Mouse (Mus musculus) left cerebral cortex, postnatal 36 days (tissue): Measurements from ENCODE around the gene Clcnkb. TPM values are rescaled to one million over a fixed set of nuclear protein-coding genes. Genes with fewer than 3 reads are reported as not detected.
A peak's percentile ranks its signal among the peaks of the same experiment; 100 is the strongest.

ENCODE experiments used
- DNase-seq, 2 experiments: peaks; one replicate each; pipeline ENCODE4 v3.0.0; 2021 to 2022; ENCODE audit warnings: low spot score in 2 of 2, mixed read lengths in 1 of 2
- intact Hi-C: fragments of 180-260 bp; cut with DNase I; formaldehyde crosslinking; loops from one replicate; pipeline ENCODE4 v1.15.1; 2025
- total RNA-seq, 2 experiments: library from RNA; stranded (reverse); gene quantifications; 2 replicates each; pipeline ENCODE4 v1.2.3; 2021

The Clcnkb gene
- total RNA-seq, 2 experiments from 2014 or later = 0.84 TPM; not detected in 1

- DNase-seq = no peak
- intact Hi-C loops = no loop called here
These were observed 47.6 kb downstream of the Clcnkb start, which contains the start of gene Fam131c for GRCm38 (mm10) chr4:141367997-141368791. Fam131c (plus strand) TSS chr4:141368220.

DNA sequence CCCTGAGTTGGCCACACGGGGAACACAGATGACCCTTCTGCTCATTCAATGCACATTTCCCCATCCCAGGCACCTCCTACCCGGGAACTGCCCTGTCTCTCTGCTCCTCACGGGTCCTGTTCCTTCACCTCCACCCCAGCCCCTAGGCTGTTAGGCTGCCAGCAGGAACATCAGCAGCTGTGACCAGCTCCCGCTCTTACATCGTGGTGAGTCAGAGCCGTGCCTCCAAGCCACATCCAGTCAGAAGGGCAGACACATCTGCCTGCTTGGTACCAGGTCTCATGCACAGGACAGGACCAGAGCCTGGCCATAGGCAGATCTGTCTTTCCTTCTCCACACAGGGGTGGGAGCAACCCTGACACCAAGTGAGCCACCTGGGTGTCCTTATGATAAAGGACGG is 49.9 kb downstream of the Clcnkb start:
- DNase-seq = no peak
- intact Hi-C loops = no loop called here

GRCm38 (mm10) chr4:141365126-141365525 is 50.7 kb downstream of the Clcnkb start:
- intact Hi-C loops = no loop called here
- no peak for DNase-seq

GRCm38 (mm10) chr4:141362937-141363548 is 52.8 kb downstream of the Clcnkb start:
- intact Hi-C loops = loop anchor here (1.0 to 5.0 kb wide), 3 partner anchors 90 to 221 kb away; no protein-coding TSS in a partner anchor

GRCm38 (mm10) chr4:141360846-141361245 is 55.0 kb downstream of the Clcnkb start:
- intact Hi-C loops = loop anchor here (5.0 kb wide), 1 partner anchor 159 kb away; no protein-coding TSS in a partner anchor
- DNase-seq = no peak

More at GRCm38 (mm10) chr4:141362937-141363548, 52.8 kb downstream of the Clcnkb start:
- DNase-seq = peak; percentile 52 to 65

GRCm38 (mm10) chr4:141359222-141359621 is 56.6 kb downstream of the Clcnkb start:
- no peak for DNase-seq
- intact Hi-C loops = no loop called here

GRCm38 (mm10) chr4:141357811-141358210 is 58.0 kb downstream of the Clcnkb start:
- intact Hi-C loops = no loop called here
- DNase-seq = no peak

Other genes starting within 250 kb of the Clcnkb start
- 1 to 10 TPM; 3.2 to 3.3 TPM for gene Rsg1, start 202.1 kb downstream of the Clcnkb start, total RNA-seq
- gene Arhgef19, start 176.5 kb downstream of the Clcnkb start, total RNA-seq = 10 to 100 TPM; 14.6 to 15.3 TPM
- 1 to 10 TPM; 1.4 to 1.5 TPM for gene Epha2, start 114.8 kb downstream of the Clcnkb start, total RNA-seq
- gene Fam131c, start 47.8 kb downstream of the Clcnkb start, total RNA-seq = 1 to 10 TPM; 3.1 TPM
- not detected for gene Clcnka, start 17.3 kb downstream of the Clcnkb start, total RNA-seq
- gene Hspb7, start 4.8 kb upstream of the Clcnkb start, total RNA-seq = under 1 TPM; 0.18 to 0.47 TPM
- gene Srarp, start 20.1 kb upstream of the Clcnkb start, total RNA-seq = 1 to 10 TPM; 4.2 to 5.2 TPM
- gene Zbtb17, start 28.6 kb upstream of the Clcnkb start, total RNA-seq = 10 to 100 TPM; 41.1 to 42.4 TPM
- gene Spen, start 122.6 kb upstream of the Clcnkb start, total RNA-seq = 10 to 100 TPM; 50.8 to 72.8 TPM
- gene Fblim1, start 190.1 kb upstream of the Clcnkb start, total RNA-seq = 1 to 10 TPM in 1 of 2 experiments, under 1 TPM in 1; 0.68 to 1.2 TPM
- gene Tmem82, start 202.6 kb upstream of the Clcnkb start, total RNA-seq = 1 to 10 TPM in 1 of 2 experiments, under 1 TPM in 1; 0.35 to 1.3 TPM
- 1 to 10 TPM; 3.0 to 4.3 TPM for gene Slc25a34, start 207.8 kb upstream of the Clcnkb start, total RNA-seq
- gene Plekhm2, start 248.9 kb upstream of the Clcnkb start, total RNA-seq = 10 to 100 TPM; 90.7 to 91.7 TPM